Mouse (Mus musculus): ENCODE results near the gene Wnt7b.

Gene Wnt7b

DNA sequence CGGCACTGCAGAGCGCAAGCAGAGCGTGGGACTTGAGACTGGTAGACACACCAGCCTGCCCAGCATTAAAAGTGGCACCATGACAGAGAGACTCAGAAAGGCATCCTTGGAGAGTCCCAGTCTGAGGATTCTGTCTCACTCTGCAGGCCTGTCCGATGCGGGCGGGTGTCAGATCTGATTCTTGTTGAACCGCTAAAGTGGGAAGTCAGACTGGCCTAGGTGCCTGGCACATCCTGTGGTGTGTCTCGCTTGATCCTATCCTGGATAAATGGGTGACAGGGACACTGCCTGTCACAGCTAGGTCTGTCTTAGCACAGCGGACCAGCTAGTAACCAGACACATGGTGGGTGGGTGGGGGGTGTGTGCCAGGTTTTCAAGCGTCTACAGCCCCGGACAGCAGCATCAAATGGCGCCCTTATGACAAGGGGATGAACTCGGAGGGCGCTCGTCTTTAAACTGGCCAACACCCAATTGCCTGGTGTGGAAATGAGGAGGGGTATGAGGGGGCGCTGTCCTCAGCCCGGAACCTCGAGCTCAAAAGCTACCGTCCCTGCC lies at the start of gene Wnt7b:
Gene Wnt7b (minus strand): TSS at position 118 of the 555 bp plus-strand sequence.
- DNase-seq: no peak

DNA sequence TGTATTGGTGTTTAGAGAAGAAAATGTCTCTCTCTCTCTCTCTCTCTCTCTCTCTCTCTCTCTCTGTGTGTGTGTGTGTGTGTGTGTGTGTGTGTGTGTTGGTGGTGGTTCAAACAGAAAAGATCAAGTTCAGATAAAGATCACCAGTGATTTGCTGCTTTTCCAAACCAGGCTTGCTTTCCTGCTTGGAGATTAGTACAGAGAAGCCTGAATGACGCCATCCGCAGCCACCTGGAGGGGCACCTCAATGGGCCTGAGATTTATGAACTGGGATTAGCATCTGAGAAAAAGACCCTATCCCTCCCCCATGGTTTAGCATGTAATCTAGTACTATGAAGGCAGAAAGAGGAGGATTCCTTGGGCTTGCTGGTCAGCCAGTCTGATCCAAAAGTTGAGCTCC lies 49.3 kb upstream of the Wnt7b start:
- DNase-seq: no peak

DNA sequence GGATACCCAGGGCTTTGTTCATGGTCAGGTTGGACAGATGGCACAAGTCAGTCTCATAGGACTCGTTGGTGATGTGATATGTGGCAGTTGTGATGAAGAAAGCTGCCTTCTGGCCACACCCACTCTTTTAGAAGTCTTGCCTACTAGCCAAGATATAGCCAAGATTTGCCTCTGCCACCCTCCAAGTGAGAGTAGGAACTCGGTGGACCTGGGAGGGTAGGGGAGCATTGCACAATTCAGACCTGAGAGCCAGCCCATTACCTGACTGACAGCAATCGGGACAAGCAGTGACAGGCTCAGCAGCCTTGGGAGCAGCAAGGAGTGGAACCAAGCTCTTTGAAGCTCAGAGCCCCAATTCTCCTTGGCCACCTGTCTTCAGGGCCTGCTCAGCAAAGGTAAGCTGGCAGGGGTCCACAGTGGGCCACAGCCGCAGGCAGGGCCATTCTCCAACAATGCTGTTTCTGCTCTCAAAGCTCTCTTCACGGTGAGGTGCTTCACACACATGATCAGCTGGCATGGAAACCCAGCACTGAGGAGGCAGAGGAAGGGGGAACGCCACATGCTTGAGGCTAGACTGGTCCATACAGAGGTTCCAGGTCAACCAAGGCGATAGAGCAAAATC lies 47.8 kb upstream of the Wnt7b start:
- DNase-seq: peak; percentile 61 to 62

- DNase-seq: peak; percentile 85 to 93
These were observed 43.5 kb upstream of the Wnt7b start for GRCm38 (mm10) chr15:85625666-85626279.

DNA sequence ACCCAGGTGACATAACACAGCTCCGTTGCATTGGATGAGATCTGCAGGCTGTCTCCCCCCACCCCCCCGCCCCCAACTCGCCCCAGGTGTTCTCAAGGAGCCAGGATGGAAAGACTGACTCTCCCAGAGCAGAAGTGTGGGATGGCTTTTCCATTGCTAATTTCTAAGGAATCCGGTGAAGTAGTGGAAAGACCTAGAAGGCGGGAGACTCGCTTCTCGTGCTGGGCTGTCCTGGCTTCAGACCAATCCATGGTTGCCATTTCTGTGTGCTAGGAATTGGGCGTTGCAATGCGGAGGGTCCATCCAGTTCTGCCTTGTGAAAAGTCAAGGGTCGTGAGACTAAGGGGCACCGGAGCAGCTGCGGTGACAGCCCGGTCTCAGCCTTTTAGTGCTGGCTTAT lies 39.9 kb upstream of the Wnt7b start:
- DNase-seq: no peak

- DNase-seq: no peak
These were observed 33.3 kb upstream of the Wnt7b start for GRCm38 (mm10) chr15:85615537-85616100.

GRCm38 (mm10) chr15:85615075-85615474 lies 32.8 kb upstream of the Wnt7b start:
- peak in 1 of 2 experiments; percentile 30 for DNase-seq

- DNase-seq: peak; percentile 84 to 90
These were observed 31.3 kb upstream of the Wnt7b start for GRCm38 (mm10) chr15:85613358-85614266.

GRCm38 (mm10) chr15:85612660-85613357 lies 30.5 kb upstream of the Wnt7b start:
- peak; percentile 82 to 84 for DNase-seq

GRCm38 (mm10) chr15:85611701-85612520 lies 29.6 kb upstream of the Wnt7b start:
- peak; percentile 83 to 84 for DNase-seq

DNA sequence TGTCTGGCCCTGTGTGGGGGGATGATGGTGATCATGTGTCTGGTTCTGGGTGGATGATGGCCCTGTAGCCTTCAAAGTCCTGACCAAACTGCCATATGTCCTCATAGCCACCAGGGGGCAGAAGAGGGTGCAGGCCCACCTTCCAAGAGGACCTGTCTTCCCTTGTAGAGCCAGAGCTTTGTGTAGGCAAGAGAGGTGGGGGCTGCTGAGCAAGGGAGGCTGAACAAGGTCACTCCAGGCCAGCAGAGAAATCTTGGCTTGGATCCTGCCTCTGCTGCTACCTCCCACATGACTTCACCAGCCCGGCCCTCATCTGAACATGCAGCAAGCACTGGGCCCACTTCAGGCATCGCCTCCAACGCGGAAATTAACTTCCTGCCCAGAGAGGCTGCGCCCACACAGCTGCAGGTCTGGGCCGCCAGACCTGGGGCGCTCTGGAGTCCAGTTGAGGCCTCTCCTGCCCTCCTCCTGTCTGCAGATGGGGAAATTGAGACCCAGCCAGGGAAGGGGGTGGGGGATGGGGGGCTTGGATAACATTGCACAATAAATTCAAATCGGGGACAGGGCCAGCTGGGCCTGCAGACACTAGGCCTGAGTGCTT lies 28.4 kb upstream of the Wnt7b start:
- DNase-seq: peak; percentile 96 to 97

- DNase-seq: peak in 1 of 2 experiments; percentile 39
These were observed 27.8 kb upstream of the Wnt7b start for GRCm38 (mm10) chr15:85610120-85610519.

DNA sequence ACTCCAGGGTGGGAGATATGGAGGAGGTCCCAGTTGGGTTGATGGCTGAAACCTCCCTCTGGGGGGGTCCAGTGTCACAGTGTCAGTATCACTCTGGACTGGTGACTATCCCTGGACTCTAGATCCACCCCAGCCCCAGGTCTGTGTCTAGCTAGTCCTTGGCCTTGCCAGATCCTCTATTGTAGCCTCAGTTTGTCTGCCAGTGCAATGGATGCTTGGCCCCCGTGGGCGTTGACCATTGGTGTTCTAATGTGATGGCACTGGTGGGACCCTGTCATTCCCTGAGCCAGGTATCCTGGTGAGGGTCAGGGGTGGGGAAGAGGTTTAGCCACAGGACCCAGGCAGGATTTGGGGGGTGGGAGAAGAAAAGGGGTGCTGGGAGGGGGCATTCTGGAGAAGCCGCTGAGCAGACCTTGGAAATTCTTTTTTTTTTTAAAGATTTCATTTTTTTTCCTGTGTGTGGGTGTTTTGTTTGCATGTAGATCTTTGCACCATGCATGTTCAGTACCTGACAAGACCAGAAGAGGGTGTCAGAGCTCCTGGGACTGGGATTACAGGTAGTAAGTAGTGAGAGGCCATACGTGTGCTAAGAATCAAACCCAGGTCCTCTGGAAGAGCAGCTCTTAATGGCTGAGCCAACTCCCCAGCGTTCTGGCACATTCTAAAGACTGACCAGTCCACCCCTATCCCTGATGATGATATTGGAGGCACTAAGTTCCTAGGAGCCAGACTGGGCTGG lies 27.2 kb upstream of the Wnt7b start:
- peak; percentile 54 to 55 for DNase-seq

GRCm38 (mm10) chr15:85605962-85606610 lies 23.8 kb upstream of the Wnt7b start:
- DNase-seq: peak in 1 of 2 experiments; percentile 36

DNA sequence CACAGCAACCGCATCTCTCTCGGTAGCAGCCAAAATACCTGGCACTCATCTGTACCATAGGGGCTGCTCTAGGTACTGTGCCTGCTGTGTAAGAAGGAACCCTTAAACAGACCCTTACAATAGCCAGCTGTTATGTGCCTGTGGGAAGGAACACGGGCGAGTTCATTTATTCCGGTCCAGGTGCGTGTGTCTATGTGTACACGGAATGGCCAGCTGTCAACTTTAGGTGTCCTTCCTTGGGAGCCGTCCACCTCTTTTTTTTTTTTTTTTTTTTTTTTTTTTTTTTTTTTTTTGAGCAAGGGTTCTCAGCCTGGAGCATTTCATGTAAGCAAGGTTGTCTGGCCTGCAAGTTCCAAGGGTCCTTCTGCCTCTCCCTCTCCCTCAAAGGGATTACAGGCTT lies 22.7 kb upstream of the Wnt7b start:
- DNase-seq: no peak

DNA sequence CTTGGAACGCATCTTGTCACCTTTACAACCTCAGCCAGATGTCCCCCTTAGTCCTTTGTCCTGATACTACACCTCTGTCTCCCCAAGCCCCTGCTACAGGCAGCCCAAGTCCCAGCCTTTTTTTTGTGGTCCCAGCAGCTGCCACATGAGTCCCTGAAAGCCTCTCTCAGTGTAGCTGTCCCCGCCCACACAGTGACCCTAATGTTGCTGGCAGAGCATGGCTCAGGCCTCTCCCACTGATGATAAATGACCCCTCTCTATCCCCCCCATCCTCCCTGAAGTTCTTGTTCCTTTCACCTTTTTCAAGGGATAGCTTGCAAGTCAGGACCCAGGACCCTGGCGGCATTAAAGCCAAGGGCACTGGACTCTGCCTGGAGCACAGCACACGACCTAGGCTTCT lies 22.2 kb upstream of the Wnt7b start:
- no peak for DNase-seq

DNA sequence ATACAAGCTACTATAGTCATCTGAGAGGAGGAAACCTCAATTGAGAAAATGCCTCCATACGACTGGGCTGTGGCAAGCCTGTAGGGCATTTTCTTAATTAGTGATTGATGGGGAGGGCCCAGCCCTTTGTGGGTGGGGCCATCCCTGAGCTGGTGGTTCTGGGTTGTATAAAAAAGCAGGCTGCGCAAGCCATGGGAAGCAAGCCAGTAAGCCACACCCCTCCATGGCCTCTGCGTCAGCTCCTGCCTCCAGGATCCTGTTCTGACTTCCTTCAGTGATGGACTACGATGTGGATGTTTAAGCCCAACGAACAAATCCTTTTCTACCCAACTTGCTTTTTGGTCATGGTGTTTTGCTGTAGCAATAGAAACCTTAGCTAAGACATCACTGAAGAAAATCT lies 21.1 kb upstream of the Wnt7b start:
- DNase-seq: no peak

DNA sequence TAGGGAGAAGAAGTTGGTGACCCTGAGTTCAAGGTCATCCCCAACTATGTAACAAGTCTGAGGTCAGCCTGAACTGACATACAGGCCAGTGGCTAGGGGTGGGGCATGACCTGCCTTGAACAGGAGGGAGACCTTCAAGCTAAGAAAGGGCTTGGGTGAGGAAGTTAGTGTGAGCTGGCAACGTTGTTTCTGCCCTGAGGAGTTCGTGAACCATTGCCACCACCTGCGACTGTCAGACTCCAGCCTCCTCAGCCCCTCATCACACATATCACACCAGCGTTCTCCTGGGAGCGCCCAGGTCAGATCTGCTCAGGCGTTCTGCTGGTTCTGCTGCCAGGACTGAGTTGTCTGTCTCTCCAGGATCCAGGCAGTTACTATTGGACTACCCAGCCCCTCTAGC lies 20.5 kb upstream of the Wnt7b start:
- DNase-seq: no peak

GRCm38 (mm10) chr15:85602021-85602420 lies 19.7 kb upstream of the Wnt7b start:
- DNase-seq: no peak

DNA sequence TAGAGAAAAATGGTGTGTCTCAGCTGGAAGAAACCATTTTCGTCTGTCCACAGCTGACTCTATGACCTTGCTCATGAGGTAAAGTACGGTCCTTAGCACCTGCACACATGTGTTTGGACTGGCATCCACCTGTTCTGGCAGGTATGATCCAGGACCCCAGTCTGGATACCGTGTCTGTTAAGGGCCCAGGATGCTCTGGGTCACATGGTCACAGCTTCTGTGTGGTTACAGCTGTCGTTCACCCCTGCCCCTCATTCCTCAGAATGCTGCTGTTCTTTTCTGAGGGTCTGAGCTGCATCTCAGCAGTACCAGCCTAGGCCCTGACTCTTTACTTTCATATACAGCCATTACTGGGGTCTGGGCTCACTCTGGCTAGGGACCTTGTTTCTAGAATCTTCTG lies 18.9 kb upstream of the Wnt7b start:
- no peak for DNase-seq
